Mouse (Mus musculus): ENCODE measurements around the gene Msi2.

Gene Msi2

GRCm38 (mm10) chr11:88634627-88635026, 83.7 kb downstream of the Msi2 start:
- DNase-seq = no peak

- DNase-seq = no peak
Measured at GRCm38 (mm10) chr11:88631932-88632230, 86.4 kb downstream of the Msi2 start.

GRCm38 (mm10) chr11:88631084-88631931, 87.0 kb downstream of the Msi2 start:
- no peak for DNase-seq

GRCm38 (mm10) chr11:88629619-88630018, 88.7 kb downstream of the Msi2 start:
- no peak for DNase-seq

GRCm38 (mm10) chr11:88629165-88629564, 89.1 kb downstream of the Msi2 start:
- DNase-seq = no peak

- no peak for DNase-seq
Measured at GRCm38 (mm10) chr11:88628676-88629075, 89.6 kb downstream of the Msi2 start.

GRCm38 (mm10) chr11:88627327-88627726, 91.0 kb downstream of the Msi2 start:
- DNase-seq = no peak

GRCm38 (mm10) chr11:88626576-88626975, 91.7 kb downstream of the Msi2 start:
- DNase-seq = peak in 1 of 2 experiments; percentile 56

GRCm38 (mm10) chr11:88626061-88626460, 92.3 kb downstream of the Msi2 start:
- DNase-seq = no peak

GRCm38 (mm10) chr11:88625063-88625462, 93.2 kb downstream of the Msi2 start:
- no peak for DNase-seq

GRCm38 (mm10) chr11:88624627-88625026, 93.7 kb downstream of the Msi2 start:
- DNase-seq = no peak

GRCm38 (mm10) chr11:88623671-88624070, 94.6 kb downstream of the Msi2 start:
- DNase-seq = no peak

GRCm38 (mm10) chr11:88622496-88622895, 95.8 kb downstream of the Msi2 start:
- DNase-seq = no peak

- no peak for DNase-seq
Measured at GRCm38 (mm10) chr11:88621789-88622188, 96.5 kb downstream of the Msi2 start.

GRCm38 (mm10) chr11:88620158-88620973, 97.9 kb downstream of the Msi2 start:
- peak; percentile 74 to 75 for DNase-seq

GRCm38 (mm10) chr11:88619468-88620157, 98.7 kb downstream of the Msi2 start:
- DNase-seq = no peak

- DNase-seq = peak; percentile 53 to 60
Measured at GRCm38 (mm10) chr11:88618732-88619309, 99.5 kb downstream of the Msi2 start.

- no peak for DNase-seq
Measured at GRCm38 (mm10) chr11:88618005-88618501, 100.3 kb downstream of the Msi2 start.

GRCm38 (mm10) chr11:88617380-88617779, 100.9 kb downstream of the Msi2 start:
- no peak for DNase-seq

- DNase-seq = no peak
Measured at GRCm38 (mm10) chr11:88614527-88615305, 103.6 kb downstream of the Msi2 start.

GRCm38 (mm10) chr11:88613771-88614526, 104.4 kb downstream of the Msi2 start:
- DNase-seq = no peak
